Mouse (Mus musculus): Measurements from ENCODE around the gene Gm43064. TPM values are rescaled to one million over a fixed set of nuclear protein-coding genes. Genes with fewer than 3 reads are reported as not detected.

Gm43064 gene
- polyA plus RNA-seq, 1 experiment from 2014 or later: 0.60 TPM

Other genes starting within 250 kb of the Gm43064 start
- gene Syt6, start 234.3 kb upstream of the Gm43064 start, polyA plus RNA-seq (2016; fragmentation: Nextera tagmentation; extraction: Ambion mirVana): 0.14 and 0.19 TPM in 2 replicates
- 0.11 TPM in 2 replicates for gene Atg4a-ps, start 163.5 kb upstream of the Gm43064 start, polyA plus RNA-seq (2016; fragmentation: Nextera tagmentation; extraction: Ambion mirVana)
- gene Olfml3, start 71.6 kb upstream of the Gm43064 start, polyA plus RNA-seq (2016; fragmentation: Nextera tagmentation; extraction: Ambion mirVana): 3.3 and 3.4 TPM in 2 replicates
- not detected in 2 replicates for gene Gm10964, start 70.2 kb upstream of the Gm43064 start, polyA plus RNA-seq (2016; fragmentation: Nextera tagmentation; extraction: Ambion mirVana)
- gene Hipk1, start 18.0 kb upstream of the Gm43064 start, polyA plus RNA-seq (2016; fragmentation: Nextera tagmentation; extraction: Ambion mirVana): 17.7 and 18.1 TPM in 2 replicates
- 28.4 and 30.8 TPM in 2 replicates for gene Dclre1b, start 129 bp upstream of the Gm43064 start, polyA plus RNA-seq (2016; fragmentation: Nextera tagmentation; extraction: Ambion mirVana)
- gene Ap4b1, start 53 bp upstream of the Gm43064 start, polyA plus RNA-seq (2016; fragmentation: Nextera tagmentation; extraction: Ambion mirVana): 18.7 and 19.4 TPM in 2 replicates
- gene Bcl2l15, start 23.0 kb downstream of the Gm43064 start, polyA plus RNA-seq (2016; fragmentation: Nextera tagmentation; extraction: Ambion mirVana): 1.6 and 1.7 TPM in 2 replicates
- 2.0 TPM in 2 replicates for gene Ptpn22, start 50.2 kb downstream of the Gm43064 start, polyA plus RNA-seq (2016; fragmentation: Nextera tagmentation; extraction: Ambion mirVana)
- gene Rsbn1, start 104.5 kb downstream of the Gm43064 start, polyA plus RNA-seq (2016; fragmentation: Nextera tagmentation; extraction: Ambion mirVana): 6.7 and 7.2 TPM in 2 replicates
- gene Phtf1, start 158.5 kb downstream of the Gm43064 start, polyA plus RNA-seq (2016; fragmentation: Nextera tagmentation; extraction: Ambion mirVana): 13.2 TPM in 2 replicates